Mouse (Mus musculus) bone marrow macrophage, adult 2 months (primary cell): ENCODE results near the gene Slc39a11.

Experiments
- CTCF ChIP-seq: IDR thresholded peaks from 2 replicates; pipeline ENCODE4 v1.5.1; 2012; ENCODE audit warnings: low read depth, mild to moderate bottlenecking, low read length, moderate library complexity
- POLR2A ChIP-seq: IDR thresholded peaks from 2 replicates; pipeline ENCODE4 v1.6.1; 2012; ENCODE audit warnings: mild to moderate bottlenecking, low read depth, low read length, borderline replicate concordance

DNA sequence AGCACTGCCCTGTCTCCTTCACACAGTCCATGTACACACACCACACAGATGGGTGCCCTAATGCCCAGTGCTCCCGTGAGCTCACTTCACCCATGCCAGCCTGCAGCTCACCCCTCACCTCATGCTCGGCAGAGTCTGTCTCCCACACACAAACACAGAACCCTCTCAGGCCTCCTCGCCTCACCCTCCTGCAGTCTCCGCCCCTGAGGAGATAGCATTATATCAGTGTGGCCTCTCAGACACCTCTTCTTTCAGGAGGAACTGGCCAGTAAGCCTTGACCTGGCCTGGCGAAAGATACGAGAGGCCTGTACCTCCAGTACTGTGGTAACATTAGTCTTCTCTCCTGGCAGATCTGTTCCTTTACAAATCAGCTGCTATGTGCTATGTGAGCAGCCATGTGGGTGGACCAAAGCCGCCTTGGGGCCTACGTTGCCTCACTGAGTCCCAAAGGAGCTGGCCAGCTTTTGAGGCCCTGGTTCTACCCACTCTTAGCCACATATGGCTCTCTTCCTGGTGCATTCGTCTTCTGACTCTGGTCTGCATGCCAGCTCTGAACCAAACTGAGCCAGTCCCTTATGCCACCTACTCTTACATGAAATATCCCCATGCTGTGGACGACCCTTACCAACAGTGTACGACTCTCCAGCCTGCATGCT lies 138.8 kb downstream of the Slc39a11 start:
- TF ChIP-seq POLR2A (no peak), CTCF (no peak)
